Mouse (Mus musculus): Measurements from ENCODE around the gene Car3. TPM values are rescaled to one million over a fixed set of nuclear protein-coding genes. Genes with fewer than 3 reads are reported as not detected.

Car3 gene
- polyA plus RNA-seq, 1 experiment: 370 TPM

GRCm38 (mm10) chr3:14838936-14839335, 24.4 kb upstream of the Car3 start:
- Histone ChIP-seq H3K27ac (ENCODE audit: control insufficient read depth, insufficient read depth, low read length) (no peak overlapping the region), H3K36me3 (ENCODE audit: control insufficient read depth, insufficient read depth, low read length) (no peaks in the 10 kb centered on the region), H3K4me1 (replicated peaks; ENCODE audit: control insufficient read depth, insufficient read depth, low read length) (no peaks in the 10 kb centered on the region), H3K4me3 (ENCODE audit: control insufficient read depth, insufficient read depth, low read length) (no peak overlapping the region), H3K27me3 (ENCODE audit: control insufficient read depth, insufficient read depth, low read length) (no peaks in the 10 kb centered on the region)
- TF ChIP-seq POLR2A (IDR thresholded peaks at IDR 0.05; ENCODE audit: control insufficient read depth, extremely low read depth, insufficient read depth, low read length, poor library complexity) (no peak), CTCF (IDR thresholded peaks at IDR 0.05; ENCODE audit: borderline replicate concordance, control insufficient read depth, extremely low read depth, insufficient read depth, low read length, poor library complexity) (no peak)
- 98% methylated on average over 1 of the region's 1 CpGs for WGBS
- DNase-seq: no peak

GRCm38 (mm10) chr3:14839466-14840118, 23.7 kb upstream of the Car3 start:
- Histone ChIP-seq H3K4me1 (replicated peaks; ENCODE audit: control insufficient read depth, insufficient read depth, low read length) (no peaks in the 10 kb centered on the region), H3K4me3 (ENCODE audit: control insufficient read depth, insufficient read depth, low read length) (no peak overlapping the region), H3K36me3 (ENCODE audit: control insufficient read depth, insufficient read depth, low read length) (no peaks in the 10 kb centered on the region), H3K27ac (ENCODE audit: control insufficient read depth, insufficient read depth, low read length) (no peak overlapping the region), H3K27me3 (ENCODE audit: control insufficient read depth, insufficient read depth, low read length) (no peaks in the 10 kb centered on the region)
- 87% methylated on average over 3 of the region's 3 CpGs for WGBS
- TF ChIP-seq POLR2A (IDR thresholded peaks at IDR 0.05; ENCODE audit: control insufficient read depth, extremely low read depth, insufficient read depth, low read length, poor library complexity): no peak
- TF ChIP-seq CTCF (IDR thresholded peaks at IDR 0.05; ENCODE audit: borderline replicate concordance, control insufficient read depth, extremely low read depth, insufficient read depth, low read length, poor library complexity): no peak
- DNase-seq: no peak

GRCm38 (mm10) chr3:14848587-14849254, 14.6 kb upstream of the Car3 start:
- no peaks in the 10 kb centered on the region for H3K27me3 ChIP-seq (ENCODE audit: control insufficient read depth, insufficient read depth, low read length)
- no peak for TF ChIP-seq POLR2A (IDR thresholded peaks at IDR 0.05; ENCODE audit: control insufficient read depth, extremely low read depth, insufficient read depth, low read length, poor library complexity)
- no peak for TF ChIP-seq CTCF (IDR thresholded peaks at IDR 0.05; ENCODE audit: borderline replicate concordance, control insufficient read depth, extremely low read depth, insufficient read depth, low read length, poor library complexity)
- no peak overlapping the region for H3K4me3 ChIP-seq (ENCODE audit: control insufficient read depth, insufficient read depth, low read length)
- H3K36me3 ChIP-seq (ENCODE audit: control insufficient read depth, insufficient read depth, low read length): no peaks in the 10 kb centered on the region
- 98% methylated on average over 2 of the region's 2 CpGs for WGBS
- DNase-seq: no peak
- no peaks in the 10 kb centered on the region for H3K4me1 ChIP-seq (replicated peaks; ENCODE audit: control insufficient read depth, insufficient read depth, low read length)
- H3K27ac ChIP-seq (ENCODE audit: control insufficient read depth, insufficient read depth, low read length): no peak overlapping the region

- no peak overlapping the region for H3K4me3 ChIP-seq (ENCODE audit: control insufficient read depth, insufficient read depth, low read length)
- 93% methylated on average over 5 of the region's 5 CpGs for WGBS
- no peaks in the 10 kb centered on the region for H3K27me3 ChIP-seq (ENCODE audit: control insufficient read depth, insufficient read depth, low read length)
- no peak overlapping the region for H3K27ac ChIP-seq (ENCODE audit: control insufficient read depth, insufficient read depth, low read length)
- no peaks in the 10 kb centered on the region for H3K36me3 ChIP-seq (ENCODE audit: control insufficient read depth, insufficient read depth, low read length)
- H3K4me1 ChIP-seq (replicated peaks; ENCODE audit: control insufficient read depth, insufficient read depth, low read length): no peaks in the 10 kb centered on the region
- no peak for DNase-seq
- TF ChIP-seq CTCF (IDR thresholded peaks at IDR 0.05; ENCODE audit: borderline replicate concordance, control insufficient read depth, extremely low read depth, insufficient read depth, low read length, poor library complexity): no peak
- TF ChIP-seq POLR2A (IDR thresholded peaks at IDR 0.05; ENCODE audit: control insufficient read depth, extremely low read depth, insufficient read depth, low read length, poor library complexity): no peak
Observed at GRCm38 (mm10) chr3:14853966-14854365, 9.3 kb upstream of the Car3 start.

GRCm38 (mm10) chr3:14854446-14854845, 8.9 kb upstream of the Car3 start:
- no peaks in the 10 kb centered on the region for H3K27me3 ChIP-seq (ENCODE audit: control insufficient read depth, insufficient read depth, low read length)
- no peak overlapping the region for H3K27ac ChIP-seq (ENCODE audit: control insufficient read depth, insufficient read depth, low read length)
- no peaks in the 10 kb centered on the region for H3K4me1 ChIP-seq (replicated peaks; ENCODE audit: control insufficient read depth, insufficient read depth, low read length)
- WGBS: 90% methylated on average over 1 of the region's 1 CpGs
- no peaks in the 10 kb centered on the region for H3K36me3 ChIP-seq (ENCODE audit: control insufficient read depth, insufficient read depth, low read length)
- no peak for TF ChIP-seq CTCF (IDR thresholded peaks at IDR 0.05; ENCODE audit: borderline replicate concordance, control insufficient read depth, extremely low read depth, insufficient read depth, low read length, poor library complexity)
- no peak for TF ChIP-seq POLR2A (IDR thresholded peaks at IDR 0.05; ENCODE audit: control insufficient read depth, extremely low read depth, insufficient read depth, low read length, poor library complexity)
- no peak for DNase-seq
- no peak overlapping the region for H3K4me3 ChIP-seq (ENCODE audit: control insufficient read depth, insufficient read depth, low read length)

- no peak overlapping the region for H3K4me3 ChIP-seq (ENCODE audit: control insufficient read depth, insufficient read depth, low read length)
- no peaks in the 10 kb centered on the region for H3K4me1 ChIP-seq (replicated peaks; ENCODE audit: control insufficient read depth, insufficient read depth, low read length)
- H3K36me3 ChIP-seq (ENCODE audit: control insufficient read depth, insufficient read depth, low read length): no peaks in the 10 kb centered on the region
- no peak for TF ChIP-seq POLR2A (IDR thresholded peaks at IDR 0.05; ENCODE audit: control insufficient read depth, extremely low read depth, insufficient read depth, low read length, poor library complexity)
- no peak for TF ChIP-seq CTCF (IDR thresholded peaks at IDR 0.05; ENCODE audit: borderline replicate concordance, control insufficient read depth, extremely low read depth, insufficient read depth, low read length, poor library complexity)
- 94% methylated on average over 3 of the region's 3 CpGs for WGBS
- no peaks in the 10 kb centered on the region for H3K27me3 ChIP-seq (ENCODE audit: control insufficient read depth, insufficient read depth, low read length)
- no peak for DNase-seq
- no peak overlapping the region for H3K27ac ChIP-seq (ENCODE audit: control insufficient read depth, insufficient read depth, low read length)
Observed at GRCm38 (mm10) chr3:14857874-14858273, 5.4 kb upstream of the Car3 start.

Data from thymus, adult 2 months (tissue).